In genomic region chrX:100468047-100468446, GRCm38 (mm10) we compare ENCODE assay signal across 26 mouse cellular contexts. TPM values are rescaled to one million over a fixed set of nuclear protein-coding genes. Genes with fewer than 3 reads are reported as not detected.
DNase-seq lines count a peak whose midpoint lies in the region; ATAC-seq and TF ChIP-seq lines count a peak whose summit lies in the region.
"Had no signal": no experiment of that assay in that cellular context is flagged by ENCODE, and none has a peak within 500 bp of the region (broad histone marks: within the 10 kb centered on the region; RNA-seq: fewer than 3 reads in every experiment).

No protein-coding gene starts in this region.

- peak overlapping the region; percentile 2; the same call in 1 of the 2 replicates for H3K4me2 ChIP-seq in CH12.LX (ENCODE audit: insufficient read depth, low read depth, poor library complexity, severe bottlenecking)
- H3K4me2 ChIP-seq: embryonic facial prominence, embryonic 12.5 days; hindbrain, embryonic 15.5 days had no signal

- no peaks in the 10 kb centered on the region for H3K36me3 ChIP-seq in CH12.LX (replicated peaks in 1 of 2; ENCODE audit: control insufficient read depth in 1 of 2, insufficient read depth in 1 of 2, low read length in 1 of 2)
- H3K36me3 ChIP-seq in hindbrain, embryonic 10.5 days: no peaks in the 10 kb centered on the region
- H3K36me3 ChIP-seq: embryonic facial prominence, embryonic 12.5 days; heart, embryonic 10.5 days; hindbrain, embryonic 15.5 days had no signal

- ATAC-seq in granulocyte monocyte progenitor cell, adult 5-6 weeks (replicated peaks; ENCODE audit: poor library complexity, severe bottlenecking): peak; percentile 88
- ATAC-seq in megakaryocyte-erythroid progenitor cell, adult 5-6 weeks (replicated peaks; ENCODE audit: low FRiP score, low TSS enrichment, poor library complexity, severe bottlenecking): 0 out of 2 replicates have a peak, but pooled peaks have one; percentile 34
- ATAC-seq: CD4-positive, CD25-positive, alpha-beta regulatory T cell, adult 4 months; forebrain, embryonic 16.5 days; intestine, embryonic 16.5 days had no signal

- H3K4me1 ChIP-seq in CH12.LX (ENCODE audit: control insufficient read depth in 1 of 2, insufficient read depth in 2 of 2): peaks cover 0 to 11% of the 10 kb centered on the region in 2 experiments; a peak in 2 of 4 replicates
- no peaks in the 10 kb centered on the region for H3K4me1 ChIP-seq in hindbrain, embryonic 10.5 days (replicated peaks)
- H3K4me1 ChIP-seq: embryonic facial prominence, embryonic 12.5 days; heart, embryonic 10.5 days; hindbrain, embryonic 15.5 days had no signal

- no peak for TF ChIP-seq RAD21 in CH12.LX (IDR thresholded peaks at IDR 0.05; ENCODE audit: low read depth, low read length)

- DNase-seq in 416B (ENCODE audit: low read depth) (peak; percentile 66), CH12.LX (ENCODE audit: extremely low read depth) (no peak)
- no peak for DNase-seq in cerebellum, adult 11-12 months
- DNase-seq in hindbrain, embryonic 10.5 days (ENCODE audit: low spot score): no peak
- DNase-seq: adrenal gland, adult 2 months; adrenal gland, postnatal 25 days; B cell, adult 2 months; cerebellum, adult 8-10 months; cerebellum, postnatal 14 days; gastrocnemius, postnatal 14 days; heart, postnatal 10 days had no signal

- H3K27me3 ChIP-seq in CH12.LX (replicated peaks): no peaks in the 10 kb centered on the region
- peaks cover 69% of the 10 kb centered on the region for H3K27me3 ChIP-seq in hindbrain, embryonic 10.5 days (ENCODE audit: insufficient read depth, poor library complexity, severe bottlenecking)
- H3K27me3 ChIP-seq: hindbrain, embryonic 15.5 days had no signal

- TF ChIP-seq CTCF in CH12.LX (conservative IDR thresholded peaks at IDR 0.05 in 1 of 2, IDR thresholded peaks at IDR 0.05 in 1 of 2; ENCODE audit: low read depth in 2 of 2, low read length in 2 of 2): no peak

- peak; percentile 22; the same call in 1 of the 2 replicates for TF ChIP-seq EP300 in CH12.LX (IDR thresholded peaks at IDR 0.05; ENCODE audit: low read length)

- 0 out of 2 replicates have a peak overlapping the region, but pooled peaks have one; percentile 0 for H3K9ac ChIP-seq in CH12.LX (ENCODE audit: insufficient read depth, low read depth)
- H3K9ac ChIP-seq: embryonic facial prominence, embryonic 12.5 days; hindbrain, embryonic 15.5 days had no signal

- in situ Hi-C loops in CH12.LX (cut with MboI; ENCODE audit: low pct_ligation_motif_present, low pct_unique_long_range_greater_than_20kb, low sequenced_read_pairs): no loop called here

- H3K9me3 ChIP-seq in CH12.LX (replicated peaks; ENCODE audit: low read length): no peaks in the 10 kb centered on the region
- no peaks in the 10 kb centered on the region for H3K9me3 ChIP-seq in hindbrain, embryonic 10.5 days
- H3K9me3 ChIP-seq: embryonic facial prominence, embryonic 12.5 days; heart, embryonic 10.5 days; hindbrain, embryonic 15.5 days had no signal

- no peak overlapping the region for H3K27ac ChIP-seq in CH12.LX (ENCODE audit: insufficient read depth, low read depth)
- H3K27ac ChIP-seq in hindbrain, embryonic 10.5 days: no peak overlapping the region
- H3K27ac ChIP-seq: embryonic facial prominence, embryonic 12.5 days; heart, embryonic 10.5 days; hindbrain, embryonic 15.5 days had no signal

- 78% methylated on average over 4 of the region's 4 CpGs for WGBS in hindbrain, embryonic 10.5 days

- no peak overlapping the region for H3K4me3 ChIP-seq in CH12.LX (replicated peaks in 1 of 3; ENCODE audit: low read depth in 2 of 3, low read length in 2 of 3, poor library complexity in 1 of 3)
- no peak overlapping the region for H3K4me3 ChIP-seq in hindbrain, embryonic 10.5 days
- H3K4me3 ChIP-seq: embryonic facial prominence, embryonic 12.5 days; heart, embryonic 10.5 days; hindbrain, embryonic 15.5 days had no signal

- dilution Hi-C loops in CH12.LX (cut with MboI; ENCODE audit: extremely low pct_ligation_motif_present, extremely low pct_unique_long_range_greater_than_20kb, low sequenced_read_pairs): no loop called here

- no peak for TF ChIP-seq POLR2A in CH12.LX (IDR thresholded peaks at IDR 0.05; ENCODE audit: low read depth, low read length)

- no peaks in the 10 kb centered on the region for H3K79me2 ChIP-seq in CH12.LX (replicated peaks; ENCODE audit: control insufficient read depth, extremely low read depth, insufficient read depth, poor library complexity, severe bottlenecking)

TF ChIP-seq in CH12.LX, 34 proteins besides CTCF, POLR2A, EP300 and RAD21:
- no peak for TF ChIP-seq ZMIZ1 (IDR thresholded peaks at IDR 0.05; ENCODE audit: low read depth, low read length)
- 0 out of 2 replicates have a peak, but pooled peaks have one; percentile 15 for TF ChIP-seq ELF1 (IDR thresholded peaks at IDR 0.05; ENCODE audit: low read depth, low read length)

RNA-seq across cellular contexts. Expression of gene Awat2, which starts 25.5 kb away (rescaled TPM):
- total RNA-seq in CH12.LX (2012; rRNA removed): 0.92 and 1.1 TPM in 2 replicates
- total RNA-seq in CH12.LX (2014; rRNA removed): 1.0 and 2.0 TPM in 2 replicates
- 0.50 and 0.67 TPM in 2 replicates for polyA plus RNA-seq in CH12.LX (2012; ENCODE audit: insufficient read length, low read depth)
- 1.0 and 5.3 TPM in 2 replicates for total RNA-seq in granulocyte monocyte progenitor cell, adult 5-6 weeks (2014; fragmentation: Nextera tagmentation)
- total RNA-seq in granulocyte monocyte progenitor cell, adult 5-6 weeks (2017): 2.5 and 2.6 TPM in 2 replicates
- 2.1 and 2.3 TPM in 2 replicates for total RNA-seq in megakaryocyte-erythroid progenitor cell, adult 5-6 weeks (2014; fragmentation: Nextera tagmentation)
- 0.75 TPM in 1 of 2 replicates, not detected in the other for total RNA-seq in megakaryocyte-erythroid progenitor cell, adult 5-6 weeks (2017)
- 0.63 and 0.95 TPM in 2 replicates for polyA plus RNA-seq in hindbrain, embryonic 10.5 days (2016; fragmentation: Nextera tagmentation; extraction: Ambion mirVana)
- total RNA-seq: gastrocnemius, postnatal 14 days had no signal
- polyA plus RNA-seq: heart, embryonic 14.5 days had no signal

RNA-seq across cellular contexts. Expression of gene Igbp1, which starts 26.0 kb away (rescaled TPM):
- total RNA-seq in CH12.LX (2012; rRNA removed) (64.2 and 72.7 TPM in 2 replicates), CH12.LX (2014; rRNA removed) (116 and 124 TPM in 2 replicates)
- 92.6 and 95.0 TPM in 2 replicates for polyA plus RNA-seq in CH12.LX (2012; ENCODE audit: insufficient read length, low read depth)
- 74.5 and 104 TPM in 2 replicates for total RNA-seq in granulocyte monocyte progenitor cell, adult 5-6 weeks (2014; fragmentation: Nextera tagmentation)
- 98.4 and 104 TPM in 2 replicates for total RNA-seq in granulocyte monocyte progenitor cell, adult 5-6 weeks (2017)
- 64.3 and 66.7 TPM in 2 replicates for total RNA-seq in megakaryocyte-erythroid progenitor cell, adult 5-6 weeks (2014; fragmentation: Nextera tagmentation)
- total RNA-seq in megakaryocyte-erythroid progenitor cell, adult 5-6 weeks (2017): 101 and 106 TPM in 2 replicates
- 36.0 and 39.2 TPM in 2 replicates for polyA plus RNA-seq in hindbrain, embryonic 10.5 days (2016; fragmentation: Nextera tagmentation; extraction: Ambion mirVana)

RNA-seq across cellular contexts. Expression of gene Otud6a, which starts 39.2 kb away (rescaled TPM):
- total RNA-seq in CH12.LX (2012; rRNA removed): not detected in 2 replicates
- total RNA-seq in CH12.LX (2014; rRNA removed): not detected in 2 replicates
- polyA plus RNA-seq in CH12.LX (2012; ENCODE audit: insufficient read length, low read depth): not detected in 2 replicates
- total RNA-seq in granulocyte monocyte progenitor cell, adult 5-6 weeks (2014; fragmentation: Nextera tagmentation): not detected in 2 replicates
- total RNA-seq in granulocyte monocyte progenitor cell, adult 5-6 weeks (2017): not detected in 2 replicates
- total RNA-seq in megakaryocyte-erythroid progenitor cell, adult 5-6 weeks (2014; fragmentation: Nextera tagmentation): not detected in 2 replicates
- total RNA-seq in megakaryocyte-erythroid progenitor cell, adult 5-6 weeks (2017): not detected in 2 replicates
- not detected in 2 replicates for polyA plus RNA-seq in hindbrain, embryonic 10.5 days (2016; fragmentation: Nextera tagmentation; extraction: Ambion mirVana)
- total RNA-seq: adrenal gland, adult 2 months; adrenal gland, postnatal 25 days; gastrocnemius, adult 18-20 months; gastrocnemius, postnatal 14 days; heart, postnatal 10 days had no signal
- polyA plus RNA-seq: adrenal gland, adult 2 months; cortical plate, adult 2 months; embryonic facial prominence, embryonic 12.5 days; forebrain, embryonic 11.5 days; forebrain, embryonic 16.5 days; frontal cortex, adult 2 months; gonadal fat pad, adult 2 months; heart, embryonic 10.5 days; heart, embryonic 14.5 days; hindbrain, embryonic 11.5 days; hindbrain, embryonic 15.5 days; intestine, embryonic 16.5 days had no signal

RNA-seq across cellular contexts. Expression of gene Dgat2l6, which starts 56.6 kb away (rescaled TPM):
- total RNA-seq in CH12.LX (2012; rRNA removed) (not detected in 2 replicates), CH12.LX (2014; rRNA removed) (0.07 TPM in 1 of 2 replicates, not detected in the other)
- not detected in 2 replicates for polyA plus RNA-seq in CH12.LX (2012; ENCODE audit: insufficient read length, low read depth)
- total RNA-seq in granulocyte monocyte progenitor cell, adult 5-6 weeks (2014; fragmentation: Nextera tagmentation): not detected in 2 replicates
- total RNA-seq in granulocyte monocyte progenitor cell, adult 5-6 weeks (2017): not detected in 2 replicates
- not detected in 2 replicates for total RNA-seq in megakaryocyte-erythroid progenitor cell, adult 5-6 weeks (2014; fragmentation: Nextera tagmentation)
- not detected in 2 replicates for total RNA-seq in megakaryocyte-erythroid progenitor cell, adult 5-6 weeks (2017)
- not detected in 2 replicates for polyA plus RNA-seq in hindbrain, embryonic 10.5 days (2016; fragmentation: Nextera tagmentation; extraction: Ambion mirVana)
- total RNA-seq: adrenal gland, adult 2 months; adrenal gland, postnatal 25 days; heart, postnatal 10 days had no signal
- polyA plus RNA-seq: adrenal gland, adult 2 months; CD4-positive, CD25-positive, alpha-beta regulatory T cell, adult 4 months; embryonic facial prominence, embryonic 12.5 days; forebrain, embryonic 11.5 days; forebrain, embryonic 16.5 days; gonadal fat pad, adult 2 months; heart, embryonic 10.5 days; heart, embryonic 14.5 days; hindbrain, embryonic 11.5 days; hindbrain, embryonic 15.5 days; intestine, embryonic 16.5 days had no signal
